Mouse (Mus musculus) heart, embryonic 13.5 days (tissue): ENCODE results near the gene Noct. TPM values are rescaled to one million over a fixed set of nuclear protein-coding genes. Genes with fewer than 3 reads are reported as not detected.

Experiments used
- ATAC-seq: fragments of 200-750 bp; cut with Nextera tagmentation; 2 replicates; pipeline ENCODE4 v1.8.0; 2017; ENCODE audit warnings: moderate TSS enrichment; ENCODE audit not compliant: insufficient number of reproducible peaks, low FRiP score, low TSS enrichment; ENCODE audit errors: extremely low read depth
- H3K27ac ChIP-seq: fragments of 300-500 bp; sonication (generic); replicated peaks from 2 replicates; pipeline ENCODE4 v1.5.1; 2015; ENCODE audit warnings: moderate library complexity, mild to moderate bottlenecking, inconsistent platforms
- H3K27me3 ChIP-seq: fragments of 300-500 bp; sonication (generic); replicated peaks from 2 replicates; pipeline ENCODE4 v1.6.1; 2015; ENCODE audit warnings: mild to moderate bottlenecking, inconsistent platforms
- H3K36me3 ChIP-seq: fragments of 300-500 bp; sonication (generic); 2 replicates; pipeline ENCODE4 v1.6.1; 2015; ENCODE audit warnings: mild to moderate bottlenecking, inconsistent platforms
- H3K4me1 ChIP-seq: fragments of 300-500 bp; sonication (generic); 2 replicates; pipeline ENCODE4 v1.6.1; 2015; ENCODE audit warnings: inconsistent platforms
- H3K4me2 ChIP-seq: fragments of 300-500 bp; sonication (generic); 2 replicates; pipeline ENCODE4 v1.6.1; 2015; ENCODE audit warnings: inconsistent platforms, mild to moderate bottlenecking, moderate library complexity
- H3K4me3 ChIP-seq: fragments of 300-500 bp; sonication (generic); 2 replicates; pipeline ENCODE4 v1.5.1; 2015; ENCODE audit warnings: moderate library complexity, mild to moderate bottlenecking, inconsistent platforms
- H3K9ac ChIP-seq: fragments of 300-500 bp; sonication (generic); 2 replicates; pipeline ENCODE4 v1.6.1; 2015; ENCODE audit warnings: inconsistent platforms, mild to moderate bottlenecking, moderate library complexity
- H3K9me3 ChIP-seq: fragments of 300-500 bp; sonication (generic); 2 replicates; pipeline ENCODE4 v1.6.1; 2016; ENCODE audit warnings: inconsistent platforms
- WGBS: fragments of 180-500 bp; shearing (Covaris S2); methylation state at CpG from one replicate; pipeline ENCODE4 v1.1.7; 2015; ENCODE audit warnings: mixed read lengths; 5-methylcytosine and 5-hydroxymethylcytosine counted together
- microRNA-seq: library from miRNA; unstranded; fragments of <30 nt; microRNA quantifications from one replicate; pipeline ENCODE4, GENCODE M21; 2016
- polyA plus RNA-seq: library from polyadenylated mRNA; unstranded; fragments of >200 nt; fragmentation: Nextera tagmentation; extraction: Ambion mirVana; gene quantifications from 2 replicates; pipeline ENCODE4 v1.2.1, GENCODE M21; 2015

Noct gene
- polyA plus RNA-seq, 1 experiment from 2014 or later: 8.6 TPM

GRCm38 (mm10) chr3:51277201-51278150 is 53.2 kb downstream of the Noct start:
- under 1% methylated on average over 75 of the region's 75 CpGs for WGBS

GRCm38 (mm10) chr3:51278433-51278832 is 54.2 kb downstream of the Noct start:
- Histone ChIP-seq H3K4me3 (peak overlapping the region; percentile 3; the same call in 1 of the 2 replicates), H3K4me1 (peaks cover 18% of the 10 kb centered on the region), H3K27me3 (no peaks in the 10 kb centered on the region), H3K27ac (0 out of 2 replicates have a peak overlapping the region, but pooled peaks have one; percentile 24), H3K36me3 (no peaks in the 10 kb centered on the region), H3K4me2 (peak overlapping the region; percentile 87), H3K9ac (peak overlapping the region; percentile 33), H3K9me3 (no peaks in the 10 kb centered on the region)
- no peak for ATAC-seq
- 64% methylated on average over 4 of the region's 4 CpGs for WGBS

More at GRCm38 (mm10) chr3:51277201-51278150, 53.2 kb downstream of the Noct start:
- Histone ChIP-seq H3K9me3 (no peaks in the 10 kb centered on the region), H3K36me3 (no peaks in the 10 kb centered on the region), H3K4me3 (peak overlapping the region; percentile 99), H3K27ac (peak overlapping the region; percentile 100), H3K9ac (peak overlapping the region; percentile 99), H3K4me2 (peak overlapping the region; percentile 87), H3K4me1 (peaks cover 18% of the 10 kb centered on the region), H3K27me3 (no peaks in the 10 kb centered on the region)
- ATAC-seq: peak; percentile 49

GRCm38 (mm10) chr3:51281727-51282126 is 57.5 kb downstream of the Noct start:
- Histone ChIP-seq H3K27me3 (no peaks in the 10 kb centered on the region), H3K4me2 (no peak overlapping the region), H3K36me3 (peaks cover 6% of the 10 kb centered on the region), H3K4me1 (peaks cover 17% of the 10 kb centered on the region), H3K27ac (no peak overlapping the region), H3K9ac (no peak overlapping the region), H3K4me3 (no peak overlapping the region), H3K9me3 (no peaks in the 10 kb centered on the region)
- no peak for ATAC-seq
- WGBS: 90% methylated on average over 4 of the region's 4 CpGs

GRCm38 (mm10) chr3:51284375-51284774 is 60.1 kb downstream of the Noct start:
- peak overlapping the region; percentile 50 for H3K9ac ChIP-seq
- peaks cover 6% of the 10 kb centered on the region for H3K36me3 ChIP-seq
- H3K4me2 ChIP-seq: no peak overlapping the region
- H3K4me1 ChIP-seq: peaks cover 13% of the 10 kb centered on the region
- H3K9me3 ChIP-seq: no peaks in the 10 kb centered on the region
- no peak overlapping the region for H3K27ac ChIP-seq
- WGBS: 34% methylated on average over 1 of the region's 1 CpGs
- H3K27me3 ChIP-seq: no peaks in the 10 kb centered on the region
- no peak; the same call in 1 of the 2 replicates for ATAC-seq
- H3K4me3 ChIP-seq: no peak overlapping the region

- peaks cover 11% of the 10 kb centered on the region for H3K4me1 ChIP-seq
- H3K36me3 ChIP-seq: peaks cover 18% of the 10 kb centered on the region
- no peak overlapping the region for H3K4me3 ChIP-seq
- 47% methylated on average over 11 of the region's 11 CpGs for WGBS
- no peaks in the 10 kb centered on the region for H3K27me3 ChIP-seq
- H3K4me2 ChIP-seq: peak overlapping the region; percentile 29; the same call in 1 of the 2 replicates
- H3K27ac ChIP-seq: 0 out of 2 replicates have a peak overlapping the region, but pooled peaks have one; percentile 20
- H3K9me3 ChIP-seq: no peaks in the 10 kb centered on the region
- H3K9ac ChIP-seq: no peak overlapping the region
- no peak for ATAC-seq
Observed at GRCm38 (mm10) chr3:51288880-51289821, 64.9 kb downstream of the Noct start.

- Histone ChIP-seq H3K4me1 (peaks cover 4% of the 10 kb centered on the region), H3K4me3 (no peak overlapping the region), H3K9ac (no peak overlapping the region), H3K36me3 (peaks cover 26% of the 10 kb centered on the region), H3K27me3 (no peaks in the 10 kb centered on the region), H3K4me2 (no peak overlapping the region), H3K9me3 (no peaks in the 10 kb centered on the region), H3K27ac (no peak overlapping the region)
- WGBS: 58% methylated on average over 2 of the region's 2 CpGs
- ATAC-seq: no peak
Observed at GRCm38 (mm10) chr3:51294251-51294650, 70.0 kb downstream of the Noct start.

GRCm38 (mm10) chr3:51295225-51295624 is 71.0 kb downstream of the Noct start:
- peaks cover 26% of the 10 kb centered on the region for H3K36me3 ChIP-seq
- 66% methylated on average over 2 of the region's 2 CpGs for WGBS
- no peak for ATAC-seq
- H3K9ac ChIP-seq: no peak overlapping the region
- no peaks in the 10 kb centered on the region for H3K4me1 ChIP-seq
- H3K4me3 ChIP-seq: no peak overlapping the region
- no peaks in the 10 kb centered on the region for H3K9me3 ChIP-seq
- H3K27me3 ChIP-seq: no peaks in the 10 kb centered on the region
- H3K27ac ChIP-seq: no peak overlapping the region
- H3K4me2 ChIP-seq: no peak overlapping the region

GRCm38 (mm10) chr3:51296790-51297189 is 72.5 kb downstream of the Noct start:
- Histone ChIP-seq H3K9me3 (no peaks in the 10 kb centered on the region), H3K36me3 (peaks cover 31% of the 10 kb centered on the region), H3K27ac (no peak overlapping the region), H3K4me3 (no peak overlapping the region), H3K9ac (no peak overlapping the region), H3K27me3 (no peaks in the 10 kb centered on the region), H3K4me2 (no peak overlapping the region), H3K4me1 (no peaks in the 10 kb centered on the region)
- WGBS: 76% methylated on average over 1 of the region's 1 CpGs
- ATAC-seq: no peak

Small RNA genes within 50 kb of the gene (microRNA-seq; reads per million reads assigned to microRNA genes)
- not detected for gene Gm24282

Other genes with a start within 250 kb of the Noct start
- gene Elf2, start 116.2 kb downstream of the Noct start, polyA plus RNA-seq: 50.7 and 57.8 TPM in 2 replicates
- gene Mgarp, start 172.3 kb downstream of the Noct start, polyA plus RNA-seq: 11.7 and 12.2 TPM in 2 replicates
- gene Ndufc1, start 184.5 kb downstream of the Noct start, polyA plus RNA-seq: 1,322 and 1,484 TPM in 2 replicates
- 35.7 and 44.6 TPM in 2 replicates for gene Naa15, start 190.7 kb downstream of the Noct start, polyA plus RNA-seq